Mouse (Mus musculus): ENCODE data around the gene Mmp8. TPM values are rescaled to one million over a fixed set of nuclear protein-coding genes. Genes with fewer than 3 reads are reported as not detected.

Gene Mmp8
- total RNA-seq, 2 experiments from 2014 or later, result not detected

DNA sequence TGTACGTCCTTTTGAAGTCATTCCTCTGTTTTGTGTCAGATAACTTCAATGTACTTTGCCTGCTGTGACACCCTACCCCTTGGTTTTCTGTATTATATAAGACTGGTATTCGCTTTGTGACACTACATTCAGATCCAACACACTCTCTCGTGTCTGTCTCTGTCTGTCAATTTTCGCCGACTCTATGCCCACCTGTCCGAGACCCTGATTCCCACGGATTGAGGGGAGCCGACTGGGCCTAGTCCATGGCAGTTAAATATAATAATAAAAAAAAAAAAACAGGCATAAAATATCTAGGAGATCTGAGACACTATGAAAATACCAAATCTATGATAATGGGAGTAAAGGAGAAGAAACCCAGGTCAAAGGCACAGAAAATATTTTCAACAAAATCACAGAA, 31.8 kb downstream of the Mmp8 start:
- DNase-seq (ENCODE audit: low spot score in 2 of 2), result no peak
- intact Hi-C loops (cut with DNase I), result loop anchor here (5.0 kb wide), 1 partner anchor 298 kb away; no protein-coding TSS in a partner anchor

GRCm38 (mm10) chr9:7593272-7593812, 35.1 kb downstream of the Mmp8 start:
- intact Hi-C loops (cut with DNase I), result loop anchor here (5.0 kb wide), 1 partner anchor 301 kb away; no protein-coding TSS in a partner anchor
- DNase-seq (ENCODE audit: low spot score in 2 of 2), result no peak

DNA sequence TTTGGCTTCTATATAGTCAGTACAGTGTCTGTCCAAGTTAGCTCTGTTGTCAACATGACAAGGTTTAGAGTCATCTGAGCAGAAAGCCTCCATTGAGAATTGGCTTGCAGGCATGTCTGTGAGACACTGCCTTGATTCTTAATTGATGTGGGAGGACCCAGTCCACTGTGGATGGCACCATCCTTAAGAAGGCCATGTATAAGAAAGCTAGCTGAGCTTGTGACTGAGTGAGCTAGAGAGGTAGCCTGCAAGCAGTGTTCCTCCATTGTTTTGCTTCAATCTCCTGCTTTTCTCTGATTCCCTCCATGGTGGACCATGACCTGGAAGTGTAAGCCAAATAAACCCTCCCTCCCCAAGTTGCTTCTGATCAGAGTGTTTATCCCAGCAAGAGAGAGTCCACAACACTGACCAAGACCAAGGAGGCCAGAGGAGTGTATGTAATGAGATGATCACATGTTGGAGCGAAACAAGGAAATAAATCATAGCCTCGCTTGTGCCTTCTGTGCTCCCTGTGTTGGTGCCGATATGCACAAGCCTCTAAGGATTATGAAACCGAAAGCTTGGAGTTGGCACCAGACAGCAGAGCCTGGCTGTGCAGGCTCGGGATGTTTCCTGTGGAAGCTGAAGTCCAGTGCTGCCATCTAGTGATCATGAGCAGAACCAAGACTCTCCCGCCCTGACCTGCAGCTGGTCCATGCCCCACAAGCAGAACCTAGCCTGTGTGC, 36.7 kb downstream of the Mmp8 start:
- intact Hi-C loops (cut with DNase I), result loop anchor here (2.0 to 5.0 kb wide), 2 partner anchors 303 to 378 kb away; no protein-coding TSS in a partner anchor

DNA sequence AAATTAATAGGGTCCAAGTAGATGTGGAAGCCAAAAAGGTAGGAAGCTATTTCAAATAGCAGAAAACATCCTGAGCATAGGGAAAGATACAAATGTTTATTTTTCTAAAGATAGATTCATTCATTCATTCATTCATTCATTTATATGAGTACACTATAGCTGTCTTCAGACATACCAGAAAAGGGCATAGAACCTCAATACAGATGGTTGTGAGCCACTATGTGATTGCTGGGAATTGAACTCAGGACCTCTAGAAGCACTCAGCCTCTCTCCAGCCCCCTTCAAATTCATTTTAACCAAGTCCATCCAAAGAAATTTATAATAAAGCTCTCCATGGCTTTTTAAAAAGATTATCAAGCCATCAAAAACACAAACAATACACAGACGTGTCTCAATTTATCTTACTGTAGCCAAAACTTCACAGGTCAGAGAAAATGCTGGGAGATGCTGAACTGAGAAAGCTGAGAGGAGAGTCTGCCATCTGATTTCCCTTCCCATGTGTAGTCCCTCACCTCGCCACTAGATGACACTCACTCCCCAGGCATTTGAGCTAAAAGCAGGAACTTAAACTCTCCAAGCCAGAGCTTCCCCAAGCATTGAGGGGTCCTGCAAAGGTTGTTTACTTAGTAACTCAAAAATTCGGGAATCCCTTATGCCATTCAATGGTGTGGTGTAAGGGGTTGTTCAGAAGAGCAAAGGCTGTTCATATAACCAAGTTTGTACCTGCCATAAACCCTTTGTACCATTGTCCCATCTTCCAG, 44.9 kb downstream of the Mmp8 start:
- DNase-seq (ENCODE audit: low spot score in 2 of 2), result peak; percentile 64 to 68
- intact Hi-C loops (cut with DNase I), result loop anchor here (5.0 to 10.0 kb wide), 2 partner anchors 112 to 294 kb away; no protein-coding TSS in a partner anchor

More for the DNA sequence above, 36.7 kb downstream of the Mmp8 start:
- peak; percentile 63 to 79 for DNase-seq (ENCODE audit: low spot score in 2 of 2)

- no peak for DNase-seq (ENCODE audit: low spot score in 2 of 2)
- intact Hi-C loops (cut with DNase I), result loop anchor here (5.0 to 10.0 kb wide), 2 partner anchors 111 to 293 kb away; no protein-coding TSS in a partner anchor
Observed at GRCm38 (mm10) chr9:7604005-7604404, 45.7 kb downstream of the Mmp8 start.

GRCm38 (mm10) chr9:7605638-7606037, 47.4 kb downstream of the Mmp8 start:
- DNase-seq (ENCODE audit: low spot score in 2 of 2), result no peak
- intact Hi-C loops (cut with DNase I), result loop anchor here (10.0 kb wide), 1 partner anchor 109 kb away; no protein-coding TSS in a partner anchor

Other genes with a start within 250 kb of the Mmp8 start
- not detected for gene Mmp12, start 214.1 kb upstream of the Mmp8 start, total RNA-seq (2021)
- gene Mmp1b, start 170.4 kb upstream of the Mmp8 start, total RNA-seq (2021), result not detected
- not detected for gene Mmp3, start 112.6 kb upstream of the Mmp8 start, total RNA-seq (2021)
- not detected for gene Mmp10, start 56.1 kb upstream of the Mmp8 start, total RNA-seq (2021)
- gene Mmp27, start 12.9 kb downstream of the Mmp8 start, total RNA-seq (2021), result not detected
- gene Mmp20, start 69.8 kb downstream of the Mmp8 start, total RNA-seq (2021), result not detected
- gene Mmp7, start 133.6 kb downstream of the Mmp8 start, total RNA-seq (2021), result not detected
- gene Tmem123, start 205.6 kb downstream of the Mmp8 start, total RNA-seq (2021), result 10 to 100 TPM; 11.1 to 11.2 TPM

Data from left cerebral cortex, postnatal 36 days (tissue).